Mouse (Mus musculus) monocyte, adult 5-6 weeks (primary cell): ENCODE measurements around the gene Pcca. TPM values are rescaled to one million over a fixed set of nuclear protein-coding genes. Genes with fewer than 3 reads are reported as not detected.
A peak's percentile ranks its signal among the peaks of the same experiment; 100 is the strongest.

ENCODE experiments used
- ATAC-seq: fragments of 153-309, 156-312 bp; replicated peaks from 2 replicates; pipeline ENCODE4 v1.8.0; 2017; ENCODE audit warnings: mild to moderate bottlenecking; ENCODE audit not compliant: low TSS enrichment, insufficient number of reproducible peaks, severe bottlenecking, poor library complexity, low FRiP score
- total RNA-seq: library from RNA; stranded (forward); fragments of 200-1000, 200-491, 200-594 nt; gene quantifications from 3 replicates; pipeline ENCODE4 v1.2.3, GENCODE M21; 2017

Gene Pcca
- total RNA-seq, 1 experiment from 2014 or later = 25.9 TPM

DNA sequence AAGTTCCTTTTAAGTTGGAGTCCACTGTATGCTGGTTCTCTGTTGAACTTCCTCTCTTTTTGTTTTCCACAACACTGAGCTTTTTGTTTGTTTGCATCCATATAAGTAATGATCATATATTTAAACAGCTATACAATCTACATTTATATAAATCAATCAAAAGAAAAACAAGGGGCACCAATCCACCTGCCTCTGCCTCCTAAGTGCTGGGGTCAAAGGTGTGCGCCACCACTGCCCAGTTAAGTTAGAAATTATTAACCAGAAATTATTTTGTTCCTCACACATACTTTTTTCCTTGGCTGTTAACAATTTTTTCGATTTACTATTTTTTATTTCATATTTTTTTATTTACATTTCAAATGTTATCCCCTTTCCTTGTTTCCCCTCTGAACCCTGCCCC, 99.3 kb downstream of the Pcca start:
- no peak for ATAC-seq

DNA sequence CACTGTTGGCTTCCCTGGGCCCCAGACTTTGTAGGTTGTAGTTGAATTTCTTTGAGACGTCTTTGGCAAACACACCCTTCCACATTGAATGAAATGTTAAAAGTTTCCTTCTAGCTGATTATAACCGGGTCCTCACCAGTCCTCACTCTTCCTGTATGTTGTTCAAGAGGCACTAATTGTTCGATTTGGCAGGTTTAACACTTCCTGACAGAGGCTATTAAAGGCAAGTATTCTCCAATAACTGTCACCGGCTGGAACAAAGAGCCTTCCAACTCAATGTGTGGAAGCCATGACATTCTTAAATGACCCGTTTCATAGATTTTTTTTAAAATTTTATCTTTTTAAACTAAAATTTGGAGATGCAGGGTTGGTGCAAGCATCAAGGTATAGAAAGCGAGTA, 102.5 kb downstream of the Pcca start:
- ATAC-seq = no peak

GRCm38 (mm10) chr14:122637798-122638555, 103.9 kb downstream of the Pcca start:
- ATAC-seq = no peak

- no peak for ATAC-seq
Observed at GRCm38 (mm10) chr14:122639168-122639720, 105.1 kb downstream of the Pcca start.

DNA sequence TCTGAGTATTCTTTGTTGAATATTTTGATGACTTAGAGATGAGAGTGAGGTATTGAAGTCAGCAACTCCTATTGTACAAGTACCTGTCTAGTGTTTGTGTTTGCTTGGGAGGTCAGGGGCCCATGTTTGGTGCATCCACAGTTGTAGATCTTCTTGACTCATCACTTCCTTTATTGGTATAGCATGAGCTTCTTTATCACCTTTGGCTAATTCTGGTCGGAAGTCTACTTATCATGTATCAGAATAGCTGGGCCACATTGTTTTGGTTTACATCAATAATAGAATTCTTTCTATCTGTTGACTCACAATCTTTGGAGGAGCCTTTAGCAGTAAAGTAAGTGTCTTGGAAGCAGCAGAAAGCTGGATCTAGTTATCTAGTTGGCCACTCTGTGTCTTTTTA, 108.3 kb downstream of the Pcca start:
- ATAC-seq = no peak

GRCm38 (mm10) chr14:122648214-122648613, 114.1 kb downstream of the Pcca start:
- no peak for ATAC-seq

- no peak for ATAC-seq
Observed at GRCm38 (mm10) chr14:122649336-122649950, 115.3 kb downstream of the Pcca start.

DNA sequence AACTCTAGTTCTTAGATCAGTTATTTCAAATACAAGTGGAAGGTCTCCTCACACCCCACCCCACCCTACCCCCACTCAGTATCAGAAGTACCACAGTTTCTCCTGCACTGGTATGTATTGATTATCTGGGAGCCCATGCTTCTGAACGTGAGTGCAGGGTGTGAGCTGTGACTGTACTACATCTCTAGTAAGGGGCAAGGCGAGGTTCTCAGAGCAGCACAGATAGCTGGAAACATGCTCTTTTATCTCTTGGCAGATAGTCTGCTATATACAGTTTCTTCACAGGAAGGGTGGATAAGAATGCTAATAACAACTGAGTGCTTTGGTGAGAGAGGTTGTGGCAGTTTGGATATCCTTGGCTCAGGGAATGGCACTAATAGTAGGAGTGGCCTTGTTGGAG, 117.6 kb downstream of the Pcca start:
- no peak for ATAC-seq

GRCm38 (mm10) chr14:122675661-122676060, 141.5 kb downstream of the Pcca start:
- no peak for ATAC-seq

GRCm38 (mm10) chr14:122683645-122684044, 149.5 kb downstream of the Pcca start:
- no peak for ATAC-seq

DNA sequence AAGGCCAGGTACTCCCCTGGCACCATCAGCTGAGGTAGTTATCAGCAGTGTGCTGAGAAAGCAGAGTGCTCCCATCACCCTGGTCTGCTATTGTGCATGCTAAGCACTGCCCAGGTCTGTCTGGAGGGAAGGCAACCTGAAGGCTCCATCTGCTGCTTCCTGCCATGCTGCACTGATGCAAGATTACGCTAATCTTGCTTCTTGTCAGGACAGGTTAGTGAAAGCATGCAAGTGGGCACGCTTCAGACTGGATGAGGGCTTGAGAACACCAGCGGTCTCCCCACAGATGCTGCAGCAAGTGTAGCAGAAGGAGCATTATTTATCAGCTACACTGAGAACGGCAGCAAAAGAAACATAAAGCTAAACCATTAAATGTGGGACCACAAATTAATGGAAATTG, 150.1 kb downstream of the Pcca start:
- ATAC-seq = 0 out of 2 replicates have a peak, but pooled peaks have one; percentile 22

- ATAC-seq = no peak
Observed at GRCm38 (mm10) chr14:122684811-122685210, 150.7 kb downstream of the Pcca start.

- no peak for ATAC-seq
Observed at GRCm38 (mm10) chr14:122687398-122687797, 153.3 kb downstream of the Pcca start.

DNA sequence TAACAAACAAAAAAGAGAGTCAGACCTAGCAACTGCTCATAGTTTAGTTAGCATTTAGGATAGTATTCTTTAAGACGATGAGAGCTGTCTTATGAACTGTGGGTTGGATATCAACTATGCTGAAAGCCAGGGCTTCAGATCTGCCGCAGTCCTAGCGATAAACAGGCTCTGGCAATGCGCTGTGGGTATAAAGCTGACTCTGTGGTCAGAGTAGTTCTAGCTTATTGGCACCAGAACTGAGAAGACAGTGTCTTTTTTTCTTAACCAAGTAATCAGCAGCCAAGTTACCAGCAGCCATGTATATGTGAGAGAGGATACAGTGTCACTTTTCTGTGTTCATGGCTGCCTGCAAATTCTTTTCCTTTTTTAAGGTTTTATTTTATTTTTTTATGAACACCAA, 154.3 kb downstream of the Pcca start:
- ATAC-seq = no peak

GRCm38 (mm10) chr14:122689136-122689815, 155.2 kb downstream of the Pcca start:
- no peak for ATAC-seq

GRCm38 (mm10) chr14:122691555-122691954, 157.4 kb downstream of the Pcca start:
- ATAC-seq = no peak

GRCm38 (mm10) chr14:122700333-122700732, 166.2 kb downstream of the Pcca start:
- no peak for ATAC-seq

DNA sequence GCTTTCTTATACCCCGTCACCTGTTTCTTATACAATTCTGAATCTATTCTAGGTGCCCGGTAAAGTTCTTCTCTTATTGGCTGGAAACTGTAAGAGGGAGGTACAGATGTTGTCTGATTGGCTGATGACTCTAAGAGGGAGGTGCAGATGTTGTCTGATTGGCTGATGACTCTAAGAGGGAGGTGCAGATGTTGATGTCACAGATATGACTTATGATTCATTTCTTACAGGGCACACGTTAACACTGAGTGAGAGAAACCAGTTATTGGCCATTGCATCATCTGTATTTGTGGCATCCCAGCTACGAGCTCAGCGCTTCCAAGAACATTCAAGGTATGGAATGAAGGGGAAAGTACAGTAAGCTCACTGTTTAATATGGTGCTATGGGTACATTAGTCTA, 179.7 kb downstream of the Pcca start:
- no peak for ATAC-seq

- ATAC-seq = no peak
Observed at GRCm38 (mm10) chr14:122714911-122715310, 180.8 kb downstream of the Pcca start.

DNA sequence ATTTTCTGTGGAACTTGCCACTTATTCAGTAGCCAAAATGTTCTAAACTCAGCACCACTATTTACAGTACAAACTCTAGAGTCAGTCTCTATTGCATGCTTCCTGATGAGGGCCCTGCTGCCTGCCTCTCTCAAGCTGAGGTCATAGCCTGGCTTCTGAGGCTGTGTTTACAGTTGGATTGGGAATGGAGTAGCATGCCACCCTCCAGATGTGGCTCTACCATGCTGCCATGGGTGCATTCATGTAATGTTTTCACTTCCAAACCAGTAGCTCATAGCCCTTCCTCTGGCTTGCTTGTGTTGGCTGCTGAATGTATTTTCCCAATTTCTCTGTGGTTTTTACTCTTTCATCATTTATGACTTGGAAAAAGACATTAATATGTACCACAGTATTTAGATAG, 181.9 kb downstream of the Pcca start:
- no peak for ATAC-seq
